8 mouse cellular contexts compared by ENCODE assay signal in the genomic region with DNA sequence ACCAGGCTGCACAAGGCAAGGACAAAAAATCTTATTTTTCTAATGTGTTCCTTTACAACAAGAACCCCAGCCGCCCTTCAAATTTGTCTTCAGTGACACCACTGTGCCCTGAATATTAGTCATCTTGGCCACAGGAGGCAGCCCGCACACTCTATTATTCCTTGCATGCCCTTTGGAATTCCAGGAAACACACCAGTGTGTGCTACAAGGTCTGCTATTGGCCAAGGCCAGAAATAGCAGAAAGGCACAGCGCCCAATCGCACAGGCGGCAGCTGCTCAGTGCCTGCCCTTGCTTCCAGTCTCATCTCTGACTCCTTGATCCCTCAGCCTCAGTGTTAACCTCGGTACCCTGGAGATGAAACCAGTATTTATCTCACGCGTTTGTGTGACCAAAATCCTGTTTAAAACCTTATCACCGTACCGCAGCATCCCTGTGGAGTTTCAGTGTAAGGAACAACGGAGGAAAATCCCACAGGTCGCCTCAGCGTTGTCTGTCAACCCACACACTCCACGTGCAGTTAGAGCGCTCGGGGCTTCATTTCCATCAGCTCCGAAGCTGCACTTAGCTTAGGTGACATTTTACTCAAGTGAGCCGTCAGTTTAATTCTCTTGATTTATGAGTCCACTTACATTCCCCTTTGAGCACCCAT.
A peak's percentile ranks its signal among the peaks of the same experiment; 100 is the strongest.
DNase-seq lines count a peak whose midpoint lies in the region; ATAC-seq and TF ChIP-seq lines count a peak whose summit lies in the region.

No protein-coding gene starts in this region.

- 37% methylated on average over 18 of the region's 18 CpGs for WGBS in heart, adult 2 months
- WGBS in midbrain, embryonic 12.5 days, result 56% methylated on average over 18 of the region's 18 CpGs

- no peak for TF ChIP-seq EP300 in heart, adult 2 months (IDR thresholded peaks at IDR 0.05; ENCODE audit: insufficient read depth, low read depth, low read length)

- peak overlapping the region; percentile 31 for H3K4me2 ChIP-seq in midbrain, embryonic 12.5 days (replicated peaks)

- no peak overlapping the region for H3K27ac ChIP-seq in testis, adult 2 months (ENCODE audit: control insufficient read depth, insufficient read depth, low read depth, low read length)
- H3K27ac ChIP-seq in heart, adult 2 months, result no peak overlapping the region
- H3K27ac ChIP-seq in midbrain, embryonic 12.5 days (replicated peaks), result no peak overlapping the region

- ATAC-seq in midbrain, embryonic 12.5 days (ENCODE audit: low FRiP score, low read depth), result peak; percentile 73

- H3K4me3 ChIP-seq in testis, adult 2 months (ENCODE audit: control insufficient read depth, low read depth, low read length), result peak overlapping the region; percentile 30
- H3K4me3 ChIP-seq in heart, adult 2 months, result no peak overlapping the region
- no peak overlapping the region for H3K4me3 ChIP-seq in midbrain, embryonic 12.5 days

- no peaks in the 10 kb centered on the region; the same call in 1 of the 2 replicates for H3K4me1 ChIP-seq in testis, adult 2 months (ENCODE audit: control insufficient read depth, insufficient read depth, low read length)
- no peaks in the 10 kb centered on the region for H3K4me1 ChIP-seq in heart, adult 2 months (ENCODE audit: control insufficient read depth, insufficient read depth, low read length)
- 0 out of 2 replicates have a peak, but pooled peaks cover 4% of the 10 kb centered on the region for H3K4me1 ChIP-seq in midbrain, embryonic 12.5 days

- H3K36me3 ChIP-seq in testis, adult 2 months (ENCODE audit: control insufficient read depth, insufficient read depth, low read length), result no peaks in the 10 kb centered on the region
- H3K36me3 ChIP-seq in heart, adult 2 months (ENCODE audit: control insufficient read depth, insufficient read depth, low read length), result no peaks in the 10 kb centered on the region
- no peaks in the 10 kb centered on the region for H3K36me3 ChIP-seq in midbrain, embryonic 12.5 days

- H3K9ac ChIP-seq in heart, adult 2 months (ENCODE audit: low read depth, low read length), result no peak overlapping the region
- H3K9ac ChIP-seq in midbrain, embryonic 12.5 days (replicated peaks), result no peak overlapping the region

- no peak for TF ChIP-seq CTCF in testis, adult 2 months (IDR thresholded peaks at IDR 0.05; ENCODE audit: control insufficient read depth, insufficient read depth, insufficient replicate concordance, low read depth, low read length)
- peak; percentile 45 for TF ChIP-seq CTCF in heart, adult 2 months (IDR thresholded peaks at IDR 0.05)

- no peak for TF ChIP-seq POLR2A in testis, adult 2 months (IDR thresholded peaks at IDR 0.05; ENCODE audit: control insufficient read depth, low read depth, low read length)
- no peak for TF ChIP-seq POLR2A in heart, adult 2 months (IDR thresholded peaks at IDR 0.05; ENCODE audit: insufficient read depth, low read depth, low read length)

- H3K27me3 ChIP-seq in testis, adult 2 months (ENCODE audit: control insufficient read depth, insufficient read depth, low read length), result no peaks in the 10 kb centered on the region
- H3K27me3 ChIP-seq in heart, adult 2 months (ENCODE audit: control insufficient read depth, insufficient read depth, low read length), result no peaks in the 10 kb centered on the region
- H3K27me3 ChIP-seq in midbrain, embryonic 12.5 days, result no peaks in the 10 kb centered on the region

- no peak for DNase-seq in testis, postnatal 10 days (ENCODE audit: low spot score)
- peak; percentile 25 to 57 for DNase-seq in heart, adult 2 months
- peak; percentile 33 for DNase-seq in kidney, adult 11 months
- no peak for DNase-seq in thymus, postnatal 4 days
- no peak for DNase-seq in thymus, postnatal 25 days
- no peak for DNase-seq in urinary bladder, adult 2 months (ENCODE audit: low spot score)

- H3K9me3 ChIP-seq in midbrain, embryonic 12.5 days, result peaks cover 4% of the 10 kb centered on the region; the same call in 1 of the 2 replicates

- intact Hi-C loops in heart, adult 2 months (cut with DNase I), result no loop called here

- no peaks in the 10 kb centered on the region for H3K79me2 ChIP-seq in heart, adult 2 months (replicated peaks; ENCODE audit: control insufficient read depth, insufficient read depth, low read length)

Comparison
In these comparisons a context has a peak if more than half of its experiments do, and no peak if none do; other contexts are left out.
1. DNase-seq: peak in heart, adult 2 months (2 of 2) and kidney, adult 11 months (single experiment); none in testis, postnatal 10 days (single experiment), thymus, postnatal 4 days (single experiment), thymus, postnatal 25 days (single experiment) and urinary bladder, adult 2 months (single experiment).